Mouse (Mus musculus) Patski (cell line): ENCODE measurements around the gene Tmem151a. TPM values are rescaled to one million over a fixed set of nuclear protein-coding genes. Genes with fewer than 3 reads are reported as not detected.

ENCODE experiments used
- ATAC-seq: fragments of 100-300 bp; one replicate; pipeline ENCODE4 v1.8.0; 2021
- CTCF ChIA-PET: fragments of 350-600 bp; sonication (Branson Sonifier 250); formaldehyde crosslinking; loops from one replicate; lab custom pipeline; 2022; ENCODE audit warnings: inconsistent platforms; lab: Charles Lee
- POLR2A ChIA-PET: fragments of 350-600 bp; sonication (Branson Sonifier 250); formaldehyde crosslinking; loops from one replicate; lab custom pipeline; 2022; ENCODE audit warnings: antibody characterized with exemption, inconsistent platforms; lab: Charles Lee
- DNase-seq: peaks from one replicate; pipeline ENCODE4 v3.0.0-alpha.2; 2011; ENCODE audit warnings: low read depth, low spot score
- H3K27me3 ChIP-seq: fragments of 371-371 bp; one replicate; pipeline ENCODE4 v1.5.1; 2021
- CTCF ChIP-seq: fragments of 100-300 bp; IDR thresholded peaks from one replicate; pipeline ENCODE4 v1.5.1; 2021
- in situ Hi-C: fragments of 300-500 bp; cut with MboI; formaldehyde crosslinking; loops from 3 replicates; pipeline ENCODE4 v1.11.1; 2018; ENCODE audit warnings: low pct_unique_long_range_greater_than_20kb, mixed read lengths
- polyA plus RNA-seq: library from polyadenylated mRNA; unstranded; gene quantifications from one replicate; pipeline ENCODE4 v1.2.3, GENCODE M21; 2021

Tmem151a gene
- polyA plus RNA-seq, 1 experiment from 2014 or later: 0.39 TPM

DNA sequence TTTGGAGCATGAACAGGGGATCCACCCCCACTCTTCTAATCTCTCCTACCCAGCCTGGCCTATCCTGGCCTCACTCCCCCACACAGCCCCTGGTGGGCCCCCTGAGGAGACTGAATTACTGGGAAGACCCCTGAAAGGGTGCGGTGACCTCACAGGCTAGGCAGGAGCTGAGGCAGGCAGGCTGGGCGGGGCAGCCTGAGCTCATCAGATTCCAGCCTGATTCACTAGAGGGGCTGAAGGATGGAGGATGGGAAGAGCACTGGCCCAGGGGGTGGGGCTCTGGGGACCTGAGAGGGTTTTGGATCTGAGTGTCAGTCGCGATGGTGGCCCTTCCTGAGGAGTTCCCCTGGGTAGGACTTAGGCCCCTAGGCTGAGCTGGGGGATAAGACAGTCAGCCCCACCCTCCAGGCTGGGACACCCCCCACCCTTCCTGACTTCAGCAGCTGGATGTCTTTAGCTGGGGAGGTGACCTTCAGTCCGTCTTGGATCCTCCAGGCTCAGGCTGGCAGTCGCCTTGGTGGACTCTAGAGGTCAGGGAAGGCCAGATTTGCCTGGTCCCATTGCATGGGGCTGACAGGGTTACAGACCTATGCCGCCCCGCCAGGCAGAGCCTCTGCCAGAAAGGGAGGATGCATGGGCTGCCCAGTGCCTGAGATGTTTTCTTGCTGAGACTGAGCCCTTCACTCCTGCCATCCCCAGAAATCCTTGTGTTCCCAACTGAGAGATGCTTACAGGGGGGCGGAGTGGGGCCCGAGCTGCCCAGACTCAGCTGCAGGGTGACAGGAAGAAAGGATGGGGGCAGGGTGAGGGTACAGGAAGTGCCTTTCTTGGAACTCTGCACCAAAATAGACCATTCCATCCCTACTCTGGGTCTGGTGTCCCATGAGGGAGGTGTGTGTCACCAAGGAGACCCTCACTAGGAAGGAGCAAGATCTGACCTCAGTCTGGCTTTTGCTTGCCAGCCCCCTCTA lies 26.2 kb downstream of the Tmem151a start:
- H3K27me3 ChIP-seq: no peaks in the 10 kb centered on the region
- CTCF ChIA-PET: interaction anchor here (0.8 to 1.7 kb wide), 2 partner anchors 20 to 29 kb away, joined by 3 to 4 read pairs; partner anchors contain the start of genes AC124502.3, B4gat1 and Yif1a
- in situ Hi-C loops: no loop called here

DNA sequence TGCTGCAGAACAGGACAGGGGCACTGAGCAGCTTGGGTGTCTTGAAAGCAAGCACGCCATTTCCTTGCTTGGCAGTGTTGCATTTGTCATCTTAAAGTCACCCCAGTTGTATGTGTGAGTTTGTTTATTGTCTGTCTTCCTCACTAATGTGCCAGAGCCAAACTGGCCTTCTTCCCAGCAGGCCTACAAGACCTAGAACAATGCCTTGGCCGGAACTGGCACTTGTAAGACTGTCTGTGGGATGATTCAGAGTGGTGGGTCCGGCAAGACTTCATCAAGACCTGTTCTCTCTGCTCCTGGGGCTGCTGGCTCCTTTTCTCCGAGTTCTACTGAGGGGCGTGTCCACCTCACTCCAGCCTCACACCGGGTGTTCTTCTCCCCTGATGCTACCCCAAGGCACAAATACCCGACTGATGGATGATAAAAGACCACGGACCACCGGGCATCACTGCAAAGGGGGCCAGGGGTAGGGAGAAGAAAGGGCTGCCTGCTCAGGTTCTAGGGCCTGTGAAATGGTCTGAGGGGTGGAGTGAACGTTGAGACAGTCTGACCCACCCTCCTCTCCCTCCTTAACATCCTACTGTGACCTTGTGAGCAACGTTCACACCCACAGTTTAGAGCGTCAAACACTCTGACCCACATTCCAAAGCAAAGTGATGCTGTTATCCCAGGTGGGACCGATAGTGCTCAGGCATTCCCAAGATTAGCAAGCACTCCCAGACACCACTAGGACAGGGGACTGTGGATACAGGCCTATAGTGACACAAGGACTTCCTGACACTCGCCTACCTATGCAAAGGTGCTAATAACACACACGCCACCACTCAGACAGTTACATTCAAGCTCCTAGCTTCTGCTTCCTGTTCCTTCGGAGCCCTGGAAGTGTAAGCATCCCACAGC lies 27.2 kb downstream of the Tmem151a start:
- DNase-seq (no peak), ATAC-seq (no peak)
- ChIA-PET POLR2A (no interaction called here), CTCF (interaction anchor here (0.8 to 1.7 kb wide), 2 partner anchors 19 to 30 kb away, joined by 3 to 4 read pairs; partner anchors contain the start of genes AC124502.3, B4gat1 and Yif1a)
- in situ Hi-C loops: no loop called here
- no peaks in the 10 kb centered on the region for H3K27me3 ChIP-seq
- TF ChIP-seq CTCF: no peak

More for the DNA sequence above, 26.2 kb downstream of the Tmem151a start:
- TF ChIP-seq CTCF: no peak
- no peak for DNase-seq
- no peak for ATAC-seq
- POLR2A ChIA-PET: interaction anchor here (0.6 kb wide), 1 partner anchor 11 kb away, joined by 3 read pairs; no protein-coding TSS in a partner anchor

DNA sequence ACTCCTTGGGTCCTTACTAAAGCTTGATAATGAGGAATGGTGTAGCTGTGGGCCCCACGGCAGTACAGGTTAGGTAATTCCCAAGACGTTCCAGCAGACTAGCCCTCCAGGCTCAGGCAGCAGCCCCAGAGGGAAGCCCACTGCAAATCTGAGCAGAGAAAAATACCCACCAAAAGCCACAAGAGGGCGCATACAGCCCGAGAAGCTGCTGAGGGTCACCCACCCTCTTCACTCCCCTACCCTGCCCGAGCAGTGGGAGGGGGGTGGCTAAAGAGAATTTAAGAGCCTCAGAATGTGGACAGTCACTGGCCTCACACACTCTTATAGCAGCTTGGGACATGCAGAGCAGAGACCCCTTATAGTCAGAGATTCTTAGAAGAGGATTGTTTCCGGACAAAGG lies 29.1 kb downstream of the Tmem151a start:
- ATAC-seq: no peak
- no peak for TF ChIP-seq CTCF
- DNase-seq: no peak
- H3K27me3 ChIP-seq: no peaks in the 10 kb centered on the region
- in situ Hi-C loops: no loop called here
- ChIA-PET CTCF (interaction anchor here (1.1 to 3.9 kb wide), 5 partner anchors 10 to 23 kb away, joined by 3 to 32 read pairs (median 5); partner anchors contain the start of gene Cd248), POLR2A (no interaction called here)

DNA sequence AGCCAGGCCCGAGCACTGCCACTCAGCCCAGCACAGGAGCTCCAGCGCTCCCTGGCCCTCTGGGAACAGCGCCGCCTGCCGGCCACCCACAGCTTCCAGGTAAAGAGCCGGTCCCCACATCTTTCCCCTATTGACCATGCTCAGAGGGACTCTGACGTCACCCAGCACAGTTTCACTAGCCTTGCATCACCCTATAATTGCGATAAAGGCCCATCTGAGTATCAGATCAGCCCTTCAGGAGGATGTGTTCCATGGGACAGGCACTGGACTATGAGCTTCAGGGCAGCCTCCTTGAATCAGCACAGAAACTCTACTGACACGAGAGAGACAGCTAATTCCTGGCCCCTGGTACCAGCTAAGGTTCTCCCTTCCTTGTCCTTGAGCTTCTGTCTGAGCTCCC lies 31.4 kb downstream of the Tmem151a start:
- ATAC-seq (no peak), DNase-seq (no peak)
- ChIA-PET POLR2A (interaction anchor here (1.2 to 1.8 kb wide), 2 partner anchors 20 kb away, joined by 3 to 5 read pairs; no protein-coding TSS in a partner anchor), CTCF (interaction anchor here (0.7 to 5.0 kb wide), 10 partner anchors 8 to 97 kb away, joined by 3 to 32 read pairs (median 6); partner anchors contain the start of genes AC124502.3, B4gat1, Brms1 and Cd248)
- TF ChIP-seq CTCF: no peak
- in situ Hi-C loops: no loop called here
- no peaks in the 10 kb centered on the region for H3K27me3 ChIP-seq

DNA sequence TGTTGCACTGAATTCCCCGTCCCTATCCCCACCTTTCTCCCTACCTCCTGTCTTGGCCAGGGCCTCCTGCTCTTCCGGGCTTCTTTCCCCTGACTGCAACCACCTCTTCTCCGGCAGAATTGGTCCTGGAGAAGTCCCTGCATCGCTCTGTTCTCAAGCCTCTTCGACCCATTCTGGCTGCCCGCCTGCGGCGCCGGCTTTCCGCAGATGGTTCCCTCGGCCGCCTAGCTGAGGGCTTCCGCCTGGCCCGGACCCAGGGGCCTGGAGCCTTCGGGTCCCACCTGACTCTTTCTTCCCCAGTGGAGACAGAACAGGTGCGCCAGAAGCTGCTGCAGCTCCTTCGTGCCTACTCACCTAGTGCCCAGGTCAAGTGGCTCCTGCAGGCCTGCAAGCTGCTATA lies 32.5 kb downstream of the Tmem151a start:
- ATAC-seq (no peak), DNase-seq (no peak)
- H3K27me3 ChIP-seq: no peaks in the 10 kb centered on the region
- ChIA-PET CTCF (interaction anchor here (1.6 to 5.0 kb wide), 6 partner anchors 13 to 40 kb away, joined by 7 to 32 read pairs (median 22); partner anchors contain the start of genes AC124502.3, B4gat1, Brms1 and Yif1a), POLR2A (interaction anchor here (0.6 to 2.3 kb wide), 2 partner anchors 14 to 33 kb away, joined by 3 to 14 read pairs; partner anchors contain the start of genes AC124502.3 and B4gat1)
- in situ Hi-C loops: no loop called here
- no peak for TF ChIP-seq CTCF

DNA sequence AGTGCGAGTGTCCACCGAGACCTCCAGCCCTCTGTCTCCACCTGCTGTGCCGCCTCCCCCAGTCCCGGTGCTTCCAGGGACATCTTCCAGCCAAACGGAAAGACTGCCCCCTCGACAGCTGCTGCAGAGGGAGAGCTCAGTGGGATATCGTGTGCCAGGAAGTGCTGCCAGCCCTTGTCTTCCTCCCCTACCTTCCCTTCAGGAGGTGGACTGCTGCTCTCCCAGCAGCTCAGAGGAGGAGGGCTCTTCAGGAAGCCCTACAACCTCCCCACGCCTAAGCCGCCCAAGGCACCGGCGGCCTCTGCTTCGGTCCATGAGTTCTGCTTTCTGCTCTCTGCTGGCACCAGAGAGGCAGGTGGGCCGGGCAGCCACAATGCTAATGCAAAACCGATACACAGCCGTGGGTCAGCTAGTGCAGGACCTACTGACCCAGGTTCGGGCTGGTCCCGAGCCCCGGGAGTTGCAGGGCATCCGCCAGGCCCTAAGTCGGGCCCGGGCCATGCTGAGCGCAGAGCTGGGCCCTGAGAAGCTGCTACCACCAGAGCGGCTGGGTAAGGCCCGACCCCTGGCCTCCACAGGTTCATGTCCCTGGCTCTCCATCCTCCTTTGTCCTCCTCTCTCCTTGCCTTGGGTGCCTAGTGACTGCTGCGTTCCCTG lies 33.0 kb downstream of the Tmem151a start:
- DNase-seq: no peak

DNA sequence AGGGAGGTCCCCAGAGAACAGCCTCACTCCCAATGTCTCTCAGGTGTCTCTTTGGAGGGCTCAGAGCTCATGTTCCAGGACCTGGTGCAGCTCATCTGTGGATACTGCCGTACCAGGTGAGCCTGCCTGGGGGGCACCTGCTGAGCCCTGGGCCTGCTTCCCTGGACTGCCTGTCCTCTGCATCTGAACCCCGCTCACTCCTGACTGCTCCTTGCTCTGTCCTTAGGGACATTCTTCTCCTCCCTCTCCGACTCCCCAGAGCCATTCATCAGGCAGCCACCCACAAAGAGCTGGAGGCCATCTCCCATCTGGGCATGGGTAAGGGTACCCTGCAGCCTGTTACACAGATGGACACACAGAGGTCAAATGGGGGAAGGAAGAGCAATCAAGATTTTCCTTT lies 33.8 kb downstream of the Tmem151a start:
- ChIA-PET POLR2A (interaction anchor here (1.4 to 2.3 kb wide), 6 partner anchors 9 to 37 kb away, joined by 3 to 14 read pairs (median 4); partner anchors contain the start of genes AC124502.3 and B4gat1), CTCF (interaction anchor here (0.9 to 5.0 kb wide), 13 partner anchors 9 to 202 kb away, joined by 3 to 32 read pairs (median 5); partner anchors contain the start of genes AC124502.3, B4gat1, Brms1 and Yif1a)
- DNase-seq (no peak), ATAC-seq (no peak)
- TF ChIP-seq CTCF: no peak
- no peaks in the 10 kb centered on the region for H3K27me3 ChIP-seq
- in situ Hi-C loops: no loop called here

More for the DNA sequence above, 33.0 kb downstream of the Tmem151a start:
- no peak for ATAC-seq
- POLR2A ChIA-PET: interaction anchor here (1.4 to 2.3 kb wide), 3 partner anchors 8 to 38 kb away, joined by 3 to 14 read pairs (median 7); partner anchors contain the start of genes AC124502.3 and B4gat1
- CTCF ChIA-PET: interaction anchor here (1.0 to 5.0 kb wide), 8 partner anchors 8 to 38 kb away, joined by 4 to 32 read pairs (median 10); partner anchors contain the start of genes AC124502.3, B4gat1, Brms1 and Yif1a
- H3K27me3 ChIP-seq: no peaks in the 10 kb centered on the region
- in situ Hi-C loops: no loop called here
- no peak for TF ChIP-seq CTCF

DNA sequence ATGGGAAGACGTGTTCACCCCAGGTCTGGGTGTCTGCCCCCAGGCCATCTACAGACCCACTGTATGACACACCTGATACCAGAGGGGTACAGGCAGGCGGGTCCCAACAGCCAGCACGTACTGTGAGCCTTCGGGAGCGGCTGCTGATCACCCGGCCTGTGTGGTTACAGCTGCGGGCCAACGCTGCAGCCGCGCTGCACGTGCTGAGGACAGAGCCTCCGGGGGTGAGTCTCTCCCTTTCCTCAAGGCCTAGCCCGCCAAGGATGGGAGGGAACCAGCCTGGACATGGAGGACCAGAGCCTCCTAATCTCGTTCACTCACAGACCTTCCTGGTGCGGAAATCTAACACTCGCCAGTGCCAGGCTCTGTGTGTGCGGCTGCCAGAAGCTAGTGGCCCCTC lies 34.3 kb downstream of the Tmem151a start:
- POLR2A ChIA-PET: interaction anchor here (1.4 to 2.3 kb wide), 5 partner anchors 12 to 36 kb away, joined by 3 to 14 read pairs (median 5); partner anchors contain the start of genes AC124502.3 and B4gat1
- CTCF ChIA-PET: interaction anchor here (0.8 to 5.0 kb wide), 14 partner anchors 11 to 203 kb away, joined by 3 to 32 read pairs (median 4); partner anchors contain the start of genes AC124502.3, B4gat1, Brms1 and Slc29a2
- ATAC-seq: peak; percentile 6
- TF ChIP-seq CTCF: no peak
- no peak for DNase-seq
- in situ Hi-C loops: no loop called here
- no peaks in the 10 kb centered on the region for H3K27me3 ChIP-seq
